21 mouse cellular contexts compared by ENCODE assay signal in the genomic region with DNA sequence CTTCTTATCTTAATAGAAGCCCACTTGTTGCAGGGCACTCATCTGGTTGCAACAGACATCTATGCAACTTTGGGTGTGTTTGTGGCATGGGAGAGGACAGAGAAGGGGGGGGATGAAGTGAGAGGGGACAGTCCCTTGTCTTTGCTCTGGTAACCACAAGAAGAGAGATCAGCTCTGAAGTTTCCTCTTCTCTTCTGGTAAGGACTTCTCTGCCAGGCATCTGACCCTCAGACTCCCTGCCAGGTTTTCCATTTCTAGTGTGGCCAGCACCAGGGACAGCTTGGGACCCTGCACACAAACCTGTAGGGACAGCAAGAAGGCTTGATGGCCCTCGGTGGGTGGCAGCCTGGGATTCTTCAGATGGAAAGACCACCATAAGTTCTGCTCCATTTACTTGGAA.
DNase-seq lines count a peak whose midpoint lies in the region; ATAC-seq and TF ChIP-seq lines count a peak whose summit lies in the region.
"Had no signal": no experiment of that assay in that cellular context is flagged by ENCODE, and none has a peak within 500 bp of the region (broad histone marks: within the 10 kb centered on the region; RNA-seq: fewer than 3 reads in every experiment).

No protein-coding gene starts in this region.

- peak in 1 of 2 experiments; percentile 33 for DNase-seq in spleen, adult 2 months (ENCODE audit: low read depth in 1 of 2, low spot score in 2 of 2)
- no peak for DNase-seq in spleen, postnatal 10 days (ENCODE audit: low spot score in 2 of 2)
- DNase-seq in splenic B cell, adult 2 months (ENCODE audit: low read depth, low spot score), result peak; percentile 59
- no peak for DNase-seq in gastrocnemius, postnatal 4 days (ENCODE audit: low spot score in 2 of 2)
- DNase-seq in gastrocnemius, adult 8-10 months (ENCODE audit: low spot score in 2 of 2), result no peak
- DNase-seq: adrenal gland, postnatal 25 days; cerebellum, adult 18-20 months; cerebellum, postnatal 36 days; gastrocnemius, postnatal 10 days; kidney, adult 9 months; kidney, postnatal 36 days; layer of hippocampus, adult 9-11 months; liver, embryonic 13.5 days; right cerebral cortex, adult 18-20 months had no signal

- peak overlapping the region; percentile 96 for H3K27ac ChIP-seq in spleen, adult 2 months (ENCODE audit: insufficient read depth, low read length)
- H3K27ac ChIP-seq: forebrain, embryonic 13.5 days; liver, embryonic 13.5 days; stomach, postnatal 0 days had no signal

- 31% methylated on average over 1 of the region's 1 CpGs for WGBS in spleen, adult 2 months

- H3K36me3 ChIP-seq in spleen, adult 2 months (ENCODE audit: control insufficient read depth, insufficient read depth, low read length), result no peaks in the 10 kb centered on the region; the same call in 1 of the 2 replicates
- H3K36me3 ChIP-seq in splenic B cell, adult 2 months (ENCODE audit: control insufficient read depth, insufficient read depth, low read length, poor library complexity, severe bottlenecking), result no peaks in the 10 kb centered on the region; the same call in 1 of the 2 replicates

- TF ChIP-seq CTCF in spleen, adult 2 months (IDR thresholded peaks at IDR 0.05; ENCODE audit: extremely low read depth, insufficient read depth, insufficient read length, insufficient replicate concordance), result no peak

- H3K4me3 ChIP-seq in spleen, adult 2 months (ENCODE audit: extremely low read depth, insufficient read depth, insufficient read length), result no peak overlapping the region; the same call in 1 of the 2 replicates
- H3K4me3 ChIP-seq: erythroblast, embryonic 14.5 days; forebrain, embryonic 13.5 days; liver, embryonic 13.5 days had no signal

- peaks cover 47% of the 10 kb centered on the region; the same call in 1 of the 2 replicates for H3K4me1 ChIP-seq in spleen, adult 2 months (ENCODE audit: control insufficient read depth, insufficient read depth, insufficient read length)
- H3K4me1 ChIP-seq: forebrain, embryonic 13.5 days had no signal

- no peaks in the 10 kb centered on the region for H3K27me3 ChIP-seq in spleen, adult 2 months (ENCODE audit: control insufficient read depth, insufficient read depth, low read length)
- H3K27me3 ChIP-seq in splenic B cell, adult 2 months (ENCODE audit: control insufficient read depth, insufficient read depth, low read length, poor library complexity, severe bottlenecking), result no peaks in the 10 kb centered on the region
- H3K27me3 ChIP-seq: forebrain, embryonic 13.5 days; liver, embryonic 13.5 days had no signal

- no peak for TF ChIP-seq POLR2A in spleen, adult 2 months (IDR thresholded peaks at IDR 0.05; ENCODE audit: low read depth, low read length)

- ATAC-seq in activated CD4-positive, CD25-positive, alpha-beta regulatory T cell, adult 4 months, result peak; percentile 93
- peak; percentile 40 for ATAC-seq in megakaryocyte, adult 5-6 weeks (ENCODE audit: poor library complexity, severe bottlenecking)
- ATAC-seq in erythroblast, adult 5-6 weeks (replicated peaks; ENCODE audit: low FRiP score, poor library complexity, severe bottlenecking), result no peak
- ATAC-seq: forebrain, embryonic 13.5 days; midbrain, embryonic 16.5 days had no signal
